ENCODE assay signal across 8 mouse cellular contexts in genomic region chr7:132852173-132852844, GRCm38 (mm10). TPM values are rescaled to one million over a fixed set of nuclear protein-coding genes. Genes with fewer than 3 reads are reported as not detected.
DNase-seq lines count a peak whose midpoint lies in the region; ATAC-seq and TF ChIP-seq lines count a peak whose summit lies in the region.

Eef1akmt2 (minus strand) TSS chr7:132852673.

- DNase-seq in gastrocnemius, postnatal 10 days = peak; percentile 68
- DNase-seq in left cerebral cortex, postnatal 10 days (ENCODE audit: extremely low spot score in 1 of 2, low spot score in 2 of 2) = peak; percentile 81 to 88
- peak; percentile 86 for DNase-seq in right cerebral cortex, postnatal 25 days
- peak; percentile 78 to 79 for DNase-seq in urinary bladder, postnatal 4 days (ENCODE audit: low spot score in 2 of 2)

- no peak for TF ChIP-seq CTCF in cortical plate, adult 2 months (IDR thresholded peaks at IDR 0.05; ENCODE audit: extremely low read depth, insufficient read depth, low read length)

- peak; percentile 89 for ATAC-seq in activated CD4-positive, CD25-positive, alpha-beta regulatory T cell, adult 4 months
- peak; percentile 86 for ATAC-seq in inflammation-experienced regulatory T-cells, adult 6 months
- ATAC-seq in megakaryocyte-erythroid progenitor cell, adult 5-6 weeks (replicated peaks; ENCODE audit: low FRiP score, low TSS enrichment, poor library complexity, severe bottlenecking) = peak; percentile 96

- peak within 1 kb of the TSS; percentile 88 for H3K27ac ChIP-seq in cortical plate, adult 2 months (ENCODE audit: insufficient read depth, low read length)

- no peaks in the 10 kb centered on the region; the same call in 1 of the 2 replicates for H3K4me1 ChIP-seq in cortical plate, adult 2 months (ENCODE audit: control insufficient read depth, insufficient read depth, low read length)

- intact Hi-C loops in left cerebral cortex, postnatal 10 days (cut with DNase I) = loop anchor here (5.0 kb wide), 1 partner anchor 195 kb away; no protein-coding TSS in a partner anchor

- H3K4me3 ChIP-seq in cortical plate, adult 2 months (ENCODE audit: insufficient read depth, low read length) = peak within 1 kb of the TSS; percentile 59

- peak; percentile 72 for TF ChIP-seq POLR2A in cortical plate, adult 2 months (IDR thresholded peaks at IDR 0.05; ENCODE audit: extremely low read depth, insufficient read depth, low read length)

RNA-seq across cellular contexts. Expression of gene Eef1akmt2, which starts in this region (rescaled TPM):
- 10 to 100 TPM; 59.5 to 60.2 TPM for polyA plus RNA-seq in activated CD4-positive, CD25-positive, alpha-beta regulatory T cell, adult 4 months (2017; shearing (Covaris generic))
- 34.7 and 36.9 TPM in 2 replicates for polyA plus RNA-seq in cortical plate, adult 2 months (2012; rRNA removed)
- total RNA-seq in gastrocnemius, postnatal 10 days (2021) = 10 to 100 TPM in 1 of 2 experiments, 1 to 10 TPM in 1; 9.7 to 12.1 TPM
- polyA plus RNA-seq in inflammation-experienced regulatory T-cells, adult 6 months (2017; shearing (Covaris generic)) = 10 to 100 TPM; 60.0 to 76.4 (median 74.4) TPM
- total RNA-seq in left cerebral cortex, postnatal 10 days (2021) = 10 to 100 TPM; 36.6 to 41.6 TPM
- 23.3 and 40.6 TPM in 2 replicates for total RNA-seq in megakaryocyte-erythroid progenitor cell, adult 5-6 weeks (2014; fragmentation: Nextera tagmentation)
- total RNA-seq in megakaryocyte-erythroid progenitor cell, adult 5-6 weeks (2017) = 31.8 and 80.4 TPM in 2 replicates

Comparison
In these comparisons a context has a peak if more than half of its experiments do, and no peak if none do; other contexts are left out.
1. Peak in every context shown above with its lines: DNase-seq, ATAC-seq, H3K4me3 ChIP-seq and H3K27ac ChIP-seq.